Mouse (Mus musculus) spleen, adult 10 weeks (tissue): ENCODE data around the gene Ap2m1. TPM values are rescaled to one million over a fixed set of nuclear protein-coding genes. Genes with fewer than 3 reads are reported as not detected.

Source experiments
- polyA plus RNA-seq: library from polyadenylated mRNA; stranded (reverse); fragments of 350-450 nt; fragmentation: Illumina TruSeq; extraction: RNeasy Lipid Tissue Mini Kit (QIAGEN cat#74804); gene quantifications from one replicate; pipeline ENCODE4 v1.2.3, GENCODE M21; 2015; ENCODE audit warnings: low replicate concordance; ENCODE audit not compliant: insufficient read depth

Ap2m1 gene
- 187 TPM for polyA plus RNA-seq

GRCm38 (mm10) chr16:20535296-20536080 is at the start of gene Ap2m1:
Gene Ap2m1, plus strand, starts transcription at chr16:20535478.

GRCm38 (mm10) chr16:20498677-20499475 is 36.4 kb upstream of the Ap2m1 start, which contains the start of gene Eif2b5:
Gene Eif2b5, plus strand, starts transcription at chr16:20498817.

GRCm38 (mm10) chr16:20516726-20517201 is 18.5 kb upstream of the Ap2m1 start, which contains the start of gene Dvl3:
Gene Dvl3, plus strand, starts transcription at chr16:20516982.

GRCm38 (mm10) chr16:20548096-20548948 is 13.0 kb downstream of the Ap2m1 start, which contains the start of gene Abcf3:
Gene Abcf3, plus strand, starts transcription at chr16:20548577.

GRCm38 (mm10) chr16:20589366-20589938 is 54.2 kb downstream of the Ap2m1 start, which contains the start of gene Vwa5b2:
Gene Vwa5b2, plus strand, starts transcription at chr16:20589471.

Other genes starting within 250 kb of the Ap2m1 start
- 68.1 TPM for gene Parl, start 233.1 kb upstream of the Ap2m1 start, polyA plus RNA-seq
- 0.70 TPM for gene Cyp2ab1, start 210.1 kb upstream of the Ap2m1 start, polyA plus RNA-seq
- 77.0 TPM for gene Abcc5, start 109.1 kb upstream of the Ap2m1 start, polyA plus RNA-seq
- 44.1 TPM for gene Eif2b5, start 36.7 kb upstream of the Ap2m1 start, polyA plus RNA-seq
- gene Dvl3, start 18.5 kb upstream of the Ap2m1 start, polyA plus RNA-seq: 19.2 TPM
- 47.3 TPM for gene Abcf3, start 13.1 kb downstream of the Ap2m1 start, polyA plus RNA-seq
- not detected for gene Vwa5b2, start 54.0 kb downstream of the Ap2m1 start, polyA plus RNA-seq
- gene Eef1akmt4, start 76.1 kb downstream of the Ap2m1 start, polyA plus RNA-seq: 6.3 TPM
- gene Gm49333, start 76.1 kb downstream of the Ap2m1 start, polyA plus RNA-seq: not detected
- 9.0 TPM for gene Alg3, start 76.3 kb downstream of the Ap2m1 start, polyA plus RNA-seq
- 0.37 TPM for gene Camk2n2, start 85.8 kb downstream of the Ap2m1 start, polyA plus RNA-seq
- gene Ece2, start 94.3 kb downstream of the Ap2m1 start, polyA plus RNA-seq: not detected
- 125 TPM for gene Psmd2, start 116.2 kb downstream of the Ap2m1 start, polyA plus RNA-seq
- 174 TPM for gene Eif4g1, start 132.8 kb downstream of the Ap2m1 start, polyA plus RNA-seq
- 1.5 TPM for gene Fam131a, start 157.8 kb downstream of the Ap2m1 start, polyA plus RNA-seq
- gene Polr2h, start 182.2 kb downstream of the Ap2m1 start, polyA plus RNA-seq: 36.2 TPM
- 1.6 TPM for gene Clcn2, start 182.3 kb downstream of the Ap2m1 start, polyA plus RNA-seq
- 0.17 TPM for gene Chrd, start 197.6 kb downstream of the Ap2m1 start, polyA plus RNA-seq
- not detected for gene Thpo, start 199.0 kb downstream of the Ap2m1 start, polyA plus RNA-seq